Mouse (Mus musculus) cerebellum, adult 9-11 months (tissue): Measurements from ENCODE around the gene Lrpap1.

Experiments used
- DNase-seq: peaks from one replicate; pipeline ENCODE4 v3.0.0; 2022

The Lrpap1 gene

DNA sequence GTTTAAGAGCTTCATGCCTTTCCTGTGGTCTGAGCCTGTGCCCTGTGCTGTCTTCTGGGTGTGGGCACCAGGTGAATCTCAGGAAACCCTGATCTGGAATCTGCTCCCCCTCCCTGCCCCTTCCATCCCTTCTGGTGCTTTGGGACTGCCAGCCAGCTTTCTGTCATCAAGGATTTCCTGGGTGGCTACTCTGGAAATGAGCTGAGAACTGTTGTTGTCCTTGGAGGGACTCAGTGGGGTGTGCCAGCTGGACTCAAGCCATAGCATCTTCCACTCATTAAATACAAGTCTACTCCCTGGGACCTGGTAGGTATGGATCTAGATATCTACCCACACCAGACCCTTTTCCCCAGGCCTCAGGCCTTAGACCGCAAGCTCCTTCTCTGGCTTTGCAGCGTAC is 12.9 kb upstream of the Lrpap1 start:
- DNase-seq: peak; percentile 78

DNA sequence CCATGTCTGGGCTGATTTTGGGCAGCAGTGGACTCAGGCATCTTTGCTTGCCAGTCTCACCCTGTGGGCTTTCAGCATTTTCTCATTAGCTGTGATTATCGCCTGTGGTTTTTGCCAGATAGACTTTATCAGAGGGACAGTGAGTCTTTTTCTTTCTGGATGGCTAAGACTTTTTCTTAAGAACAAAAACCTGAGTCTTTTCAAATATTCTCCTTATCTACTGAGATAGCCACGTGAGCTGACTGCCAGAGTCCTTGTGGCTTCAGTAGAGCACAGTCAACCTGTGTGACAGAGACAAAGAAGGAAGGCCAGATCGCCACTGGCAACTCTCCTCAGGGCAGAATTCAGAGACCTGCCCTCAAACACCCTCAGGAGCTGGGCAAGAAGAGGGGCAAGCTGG is 12.1 kb upstream of the Lrpap1 start:
- no peak for DNase-seq

DNA sequence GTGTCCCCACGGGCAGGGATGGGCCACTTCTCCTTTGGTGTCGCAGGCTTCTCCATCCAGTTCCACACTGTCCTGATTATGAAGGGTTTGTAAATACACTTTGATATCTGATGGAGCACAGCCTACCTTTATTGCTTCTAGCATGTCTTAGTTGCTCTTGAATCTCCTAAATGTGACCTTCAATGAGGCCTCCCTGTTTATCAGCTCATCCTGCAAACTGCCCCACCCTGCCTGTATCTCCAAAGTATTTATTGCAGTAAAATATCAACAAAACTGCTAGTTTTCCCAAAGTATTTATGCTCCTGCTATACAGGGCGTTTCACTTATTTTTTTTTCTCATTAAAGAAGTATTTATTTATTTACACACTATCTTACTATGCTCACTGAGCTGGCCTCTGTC is 10.4 kb upstream of the Lrpap1 start:
- DNase-seq: no peak

DNA sequence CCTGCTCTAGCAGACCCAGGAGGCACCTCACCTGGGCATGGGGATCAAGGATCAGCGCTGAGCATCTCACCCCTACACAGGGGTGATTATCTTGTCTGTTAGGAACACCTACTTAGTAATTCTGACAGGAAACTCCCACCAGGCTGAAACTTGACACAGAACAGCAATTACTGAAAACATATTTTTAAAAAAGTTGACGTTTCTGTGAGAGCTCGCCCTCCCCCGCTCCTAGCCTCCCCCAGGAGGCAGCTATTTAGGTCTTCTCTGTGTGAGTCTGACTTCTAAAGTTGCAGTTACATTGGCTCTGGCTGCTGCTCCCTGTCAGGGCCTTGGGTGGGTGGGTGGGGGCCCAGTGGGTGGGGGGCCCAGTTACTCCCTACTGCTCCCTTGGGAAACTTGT is 6.9 kb upstream of the Lrpap1 start:
- DNase-seq: no peak

- DNase-seq: peak; percentile 85
Observed at GRCm38 (mm10) chr5:35105922-35106298, 344 bp upstream of the Lrpap1 start.

GRCm38 (mm10) chr5:35104183-35104959 is 1.2 kb downstream of the Lrpap1 start:
- no peak for DNase-seq

DNA sequence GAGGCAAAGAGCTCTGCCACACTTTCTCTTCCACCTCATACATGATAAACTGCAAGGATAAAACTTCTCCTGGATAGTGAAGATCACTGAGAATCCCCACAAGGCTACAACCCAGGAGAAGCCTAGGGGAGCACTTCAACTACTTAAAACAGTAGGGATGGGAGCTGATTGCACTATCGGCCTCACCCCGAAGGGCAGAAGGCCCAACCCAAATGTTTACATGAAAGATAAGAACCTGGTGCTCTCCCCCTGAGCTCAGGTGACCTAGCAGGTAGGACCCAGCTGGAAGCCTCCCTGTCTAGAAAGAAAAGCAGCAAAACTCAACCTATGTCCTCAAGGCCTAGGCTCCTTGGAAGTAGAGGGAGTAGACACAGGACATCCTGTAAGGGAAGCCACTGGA is 2.0 kb downstream of the Lrpap1 start:
- no peak for DNase-seq

DNA sequence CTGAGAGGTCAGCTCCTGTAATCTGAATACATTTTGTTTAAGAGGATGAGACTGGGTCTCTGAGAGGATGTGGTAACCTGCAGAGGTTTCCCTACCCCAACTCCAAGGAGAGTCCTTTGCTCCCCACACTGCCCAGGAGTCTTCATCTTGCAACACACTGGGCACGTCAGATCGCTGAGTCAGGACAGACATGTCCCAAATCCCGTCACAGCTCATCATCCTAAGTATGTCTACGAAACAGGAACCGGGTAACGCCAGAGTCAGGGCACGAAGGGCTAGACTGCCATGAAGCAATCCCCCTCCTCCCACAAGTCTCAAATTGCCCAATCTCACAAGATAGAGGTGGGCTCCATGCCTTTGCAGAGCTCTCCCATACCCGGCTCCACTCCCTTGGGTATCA is 2.5 kb downstream of the Lrpap1 start:
- no peak for DNase-seq

- DNase-seq: no peak
Observed at GRCm38 (mm10) chr5:35091636-35092035, 13.9 kb downstream of the Lrpap1 start.

GRCm38 (mm10) chr5:35089614-35089963 is 16.0 kb downstream of the Lrpap1 start:
- DNase-seq: no peak

DNA sequence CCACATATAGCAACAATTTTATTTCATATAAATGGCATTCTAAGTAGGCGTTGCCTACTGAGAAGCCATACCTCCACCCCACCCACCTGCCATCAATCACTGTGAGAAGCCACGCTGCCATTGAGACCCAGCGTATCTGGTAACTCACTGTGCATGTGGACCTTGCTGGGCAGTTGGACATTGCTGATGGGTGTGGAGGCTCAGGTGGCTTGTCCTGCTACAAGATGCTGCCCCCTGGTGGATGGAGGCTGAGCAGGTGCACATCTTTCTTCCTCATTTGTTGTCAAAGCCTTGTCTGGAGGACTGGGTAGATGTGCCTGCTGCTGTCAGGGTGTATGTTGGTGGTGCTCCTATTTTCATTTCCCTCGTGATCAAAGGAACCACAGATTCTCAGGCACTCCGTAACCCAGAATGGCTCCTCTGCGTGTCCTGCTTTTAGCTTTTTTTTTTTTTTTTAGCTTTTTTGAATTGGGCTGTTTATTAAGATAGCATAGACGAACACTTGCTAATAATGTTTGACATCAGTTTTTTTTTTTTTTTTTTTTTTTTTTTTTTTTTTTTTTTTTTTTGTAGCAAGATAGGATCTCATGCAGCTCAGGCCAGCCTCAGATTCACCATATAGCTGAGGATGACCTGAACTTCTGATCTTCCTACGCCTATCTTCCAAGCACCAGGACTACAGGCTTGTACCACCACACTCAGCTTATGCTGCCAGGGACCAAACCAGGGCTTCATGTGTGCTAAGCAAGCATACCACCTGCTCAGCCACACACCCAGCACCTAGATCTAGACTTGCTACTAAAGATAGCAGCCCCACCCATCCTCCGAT is 16.6 kb downstream of the Lrpap1 start:
- DNase-seq: peak; percentile 61

DNA sequence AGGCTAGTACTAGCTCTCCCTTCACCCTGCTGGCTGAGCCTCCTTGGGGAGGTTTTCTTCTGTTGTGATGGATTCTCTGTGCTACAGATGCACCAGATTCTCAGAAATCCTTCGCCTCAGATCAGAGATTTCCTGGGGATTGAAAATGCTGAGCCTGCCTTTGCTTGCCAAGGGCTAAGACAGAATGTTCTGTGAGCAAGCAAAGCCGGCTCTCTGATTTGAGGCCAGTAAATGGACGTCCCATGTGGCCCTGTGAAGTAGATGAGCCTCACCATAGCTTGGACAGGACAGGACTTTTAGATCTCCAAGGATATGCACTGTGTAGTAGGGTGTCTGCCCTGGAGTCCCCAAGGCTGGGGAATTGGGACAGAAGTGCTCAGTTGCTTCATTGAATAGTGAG is 20.7 kb downstream of the Lrpap1 start:
- no peak for DNase-seq

- no peak for DNase-seq
Observed at GRCm38 (mm10) chr5:35079101-35079500, 26.5 kb downstream of the Lrpap1 start.

DNA sequence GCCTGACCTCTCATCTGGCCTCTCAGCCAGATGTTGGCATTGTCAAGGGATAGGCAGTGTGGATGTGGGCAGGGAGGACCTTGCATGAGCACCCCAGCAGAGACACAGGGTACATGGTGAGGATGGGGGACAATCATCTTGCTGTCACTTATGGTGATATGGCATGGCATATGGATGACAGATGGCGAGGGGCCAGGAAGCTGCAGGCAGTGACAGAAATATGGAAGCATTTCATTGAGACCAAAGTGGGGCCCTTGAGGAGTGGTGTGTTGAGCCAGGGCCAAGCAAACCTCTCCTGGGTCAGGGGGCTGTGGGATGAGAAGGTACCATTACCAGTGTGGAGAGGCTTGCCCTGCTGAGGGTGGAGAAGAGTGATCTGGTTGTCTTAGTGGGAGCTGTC is 29.2 kb downstream of the Lrpap1 start:
- no peak for DNase-seq

GRCm38 (mm10) chr5:35073992-35074391 is 31.6 kb downstream of the Lrpap1 start:
- DNase-seq: peak; percentile 70

DNA sequence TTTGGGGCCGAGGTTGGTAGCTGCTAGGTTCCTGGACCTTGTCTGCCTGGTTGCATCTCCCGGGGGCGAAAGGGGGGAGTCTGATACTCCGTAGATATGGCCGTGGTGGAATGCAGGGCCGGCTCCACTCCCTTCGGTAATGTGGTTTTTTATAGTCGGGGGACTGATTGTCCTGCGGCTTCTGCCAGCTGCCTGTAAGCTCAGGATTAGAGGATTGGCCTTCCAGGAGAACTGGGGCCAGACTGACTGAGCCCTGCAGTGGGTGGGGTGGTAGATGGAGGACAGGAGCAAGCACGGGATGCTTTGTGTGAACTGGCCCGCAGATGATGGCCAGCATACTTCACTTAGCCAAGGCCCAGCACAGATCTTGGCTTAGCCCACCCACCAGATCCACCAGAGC is 32.3 kb downstream of the Lrpap1 start:
- DNase-seq: no peak

DNA sequence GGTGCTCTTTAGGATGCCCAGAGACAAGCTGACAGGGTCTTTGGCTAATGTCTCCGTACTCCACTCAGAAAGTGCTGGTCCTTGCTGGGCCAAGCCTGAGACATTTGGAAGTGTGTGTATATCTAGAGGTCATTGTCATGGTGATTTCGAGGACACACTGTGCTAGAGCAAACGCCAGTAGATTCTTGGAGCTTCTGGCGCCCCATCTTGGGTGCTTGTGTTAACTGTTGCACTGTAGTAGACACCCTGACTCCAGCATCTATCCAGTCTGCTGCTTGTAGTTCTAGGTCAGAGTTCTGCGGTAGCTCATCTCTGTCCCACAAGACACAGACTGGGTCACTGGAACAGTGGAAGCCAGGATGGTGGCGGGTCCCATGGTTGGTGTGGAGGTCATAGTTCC is 33.7 kb downstream of the Lrpap1 start:
- DNase-seq: no peak

DNA sequence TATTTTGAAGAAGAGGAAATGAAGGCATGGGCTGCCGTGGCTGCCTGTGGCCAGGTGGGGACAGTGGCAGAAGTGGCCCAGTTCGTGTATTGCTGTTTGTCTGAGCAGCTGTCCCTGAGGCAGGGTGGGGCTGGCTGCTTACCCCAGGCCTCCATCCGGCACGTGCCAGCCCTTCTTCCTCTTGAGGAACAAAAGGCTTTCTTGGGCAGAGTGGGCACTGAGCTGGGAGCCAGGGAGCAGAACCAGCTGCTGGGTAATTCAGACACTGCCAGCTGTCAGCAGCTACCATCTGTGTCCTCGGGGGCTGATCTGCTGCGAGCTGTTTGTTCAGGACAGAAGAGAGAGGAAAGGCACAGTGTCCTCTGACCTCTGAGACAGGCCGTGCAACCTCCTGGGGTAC is 34.6 kb downstream of the Lrpap1 start:
- DNase-seq: no peak

GRCm38 (mm10) chr5:35070314-35070713 is 35.3 kb downstream of the Lrpap1 start:
- no peak for DNase-seq

GRCm38 (mm10) chr5:35069841-35070240 is 35.7 kb downstream of the Lrpap1 start:
- DNase-seq: no peak

DNA sequence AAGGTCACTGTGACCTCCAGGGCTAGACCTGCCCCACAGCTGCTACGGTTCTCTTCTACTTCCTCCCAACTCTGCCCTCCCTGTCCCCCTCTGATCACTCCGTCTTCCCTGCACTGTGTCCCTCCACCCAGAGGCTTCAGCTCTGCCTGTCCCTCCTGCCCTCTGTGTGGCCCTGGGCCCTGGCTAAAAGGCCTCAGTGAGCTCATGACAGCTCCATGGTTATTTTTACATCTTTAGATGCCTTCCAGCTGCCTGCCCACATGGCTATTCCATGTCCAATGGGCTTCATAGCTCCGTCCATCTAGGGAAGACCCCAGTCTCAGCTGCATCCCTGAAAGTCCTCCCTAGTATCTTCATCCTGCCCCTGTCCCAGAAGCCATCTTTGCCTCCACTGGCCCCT is 45.5 kb downstream of the Lrpap1 start:
- DNase-seq: no peak

GRCm38 (mm10) chr5:35058216-35058615 is 47.4 kb downstream of the Lrpap1 start:
- no peak for DNase-seq

DNA sequence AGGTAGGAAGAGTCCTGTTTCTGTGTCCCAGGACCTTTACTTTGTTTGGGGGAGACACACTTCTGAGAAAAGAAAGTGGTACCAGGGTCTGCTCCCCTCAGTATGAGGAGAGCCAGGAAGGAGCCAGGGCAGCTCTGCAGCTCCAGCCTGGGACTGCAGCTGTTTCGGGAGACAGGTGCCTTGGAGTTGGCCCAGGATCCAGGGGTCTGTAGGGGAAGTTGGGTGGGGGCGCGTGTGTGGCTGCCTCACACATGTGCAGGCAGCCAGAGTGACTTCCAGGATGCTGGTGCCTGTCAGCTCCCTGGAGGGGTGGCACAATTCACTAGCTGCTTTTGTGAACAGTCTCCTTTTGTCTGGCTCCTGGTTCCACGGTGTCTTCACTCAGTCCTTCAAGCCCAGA is 48.0 kb downstream of the Lrpap1 start:
- DNase-seq: peak; percentile 26

GRCm38 (mm10) chr5:35056604-35057432 is 48.7 kb downstream of the Lrpap1 start, which contains the start of gene Dok7:
Gene Dok7, plus strand, starts transcription at chr5:35056766.
- peak; percentile 74 for DNase-seq
